In genomic region chr8:80057198-80058174, GRCm38 (mm10) we compare ENCODE assay signal across 8 mouse cellular contexts. TPM values are rescaled to one million over a fixed set of nuclear protein-coding genes. Genes with fewer than 3 reads are reported as not detected.
DNase-seq lines count a peak whose midpoint lies in the region; ATAC-seq lines count a peak whose summit lies in the region.

Gene Hhip, minus strand, starts transcription at chr8:80058006.

- peaks cover 41% of the 10 kb centered on the region for H3K27me3 ChIP-seq in heart, embryonic 10.5 days (ENCODE audit: insufficient read depth, poor library complexity, severe bottlenecking)
- peaks cover 25% of the 10 kb centered on the region for H3K27me3 ChIP-seq in liver, embryonic 16.5 days (ENCODE audit: control insufficient read depth, insufficient read depth, low read depth, low read length)
- H3K27me3 ChIP-seq in neural tube, embryonic 13.5 days: peaks cover 77% of the 10 kb centered on the region

- H3K9me3 ChIP-seq in heart, embryonic 10.5 days: no peaks in the 10 kb centered on the region
- H3K9me3 ChIP-seq in liver, embryonic 16.5 days (replicated peaks; ENCODE audit: control insufficient read depth, low read length): no peaks in the 10 kb centered on the region
- H3K9me3 ChIP-seq in neural tube, embryonic 13.5 days: no peaks in the 10 kb centered on the region

- no peaks in the 10 kb centered on the region for H3K36me3 ChIP-seq in heart, embryonic 10.5 days
- no peaks in the 10 kb centered on the region for H3K36me3 ChIP-seq in liver, embryonic 16.5 days (ENCODE audit: control insufficient read depth, insufficient read depth)
- H3K36me3 ChIP-seq in neural tube, embryonic 13.5 days: no peaks in the 10 kb centered on the region

- DNase-seq in heart, embryonic 10.5 days (ENCODE audit: low spot score): no peak
- DNase-seq in heart, postnatal 25 days (ENCODE audit: low spot score): no peak
- DNase-seq in adrenal gland, postnatal 36 days: peak; percentile 21 to 42
- DNase-seq in frontal cortex, postnatal 25 days (ENCODE audit: low spot score in 2 of 2): peak; percentile 9 to 27
- peak; percentile 34 to 48 for DNase-seq in layer of hippocampus, adult 18-20 months (ENCODE audit: low spot score in 2 of 2)
- DNase-seq in thymus, postnatal 36 days: peak; percentile 52 to 62

- peak within 1 kb of the TSS; percentile 60 for H3K4me2 ChIP-seq in liver, embryonic 16.5 days (ENCODE audit: low read depth, low read length)
- H3K4me2 ChIP-seq in neural tube, embryonic 13.5 days: peak within 1 kb of the TSS; percentile 83

- H3K9ac ChIP-seq in liver, embryonic 16.5 days (ENCODE audit: low read depth, low read length): no peak within 1 kb of the TSS; the same call in 1 of the 2 replicates
- H3K9ac ChIP-seq in neural tube, embryonic 13.5 days: peak within 1 kb of the TSS; percentile 66

- WGBS in heart, embryonic 10.5 days: under 1% methylated on average over 35 of the region's 56 CpGs
- WGBS in liver, embryonic 16.5 days (ENCODE audit: insufficient replicate concordance): under 1% methylated on average over 38 of the region's 56 CpGs
- WGBS in neural tube, embryonic 13.5 days: under 1% methylated on average over 41 of the region's 56 CpGs

- H3K4me3 ChIP-seq in heart, embryonic 10.5 days: peak within 1 kb of the TSS; percentile 70
- H3K4me3 ChIP-seq in liver, embryonic 16.5 days (ENCODE audit: low read depth, low read length): peak within 1 kb of the TSS; percentile 43
- H3K4me3 ChIP-seq in neural tube, embryonic 13.5 days: peak within 1 kb of the TSS; percentile 54

- peaks cover 12% of the 10 kb centered on the region for H3K4me1 ChIP-seq in heart, embryonic 10.5 days
- no peaks in the 10 kb centered on the region; the same call in 1 of the 2 replicates for H3K4me1 ChIP-seq in liver, embryonic 16.5 days (ENCODE audit: control insufficient read depth, low read depth, low read length)
- peaks cover 35% of the 10 kb centered on the region for H3K4me1 ChIP-seq in neural tube, embryonic 13.5 days (replicated peaks)

- H3K27ac ChIP-seq in heart, embryonic 10.5 days: peak within 1 kb of the TSS; percentile 53
- no peak within 1 kb of the TSS for H3K27ac ChIP-seq in liver, embryonic 16.5 days (ENCODE audit: low read length)
- no peak within 1 kb of the TSS for H3K27ac ChIP-seq in neural tube, embryonic 13.5 days (replicated peaks)

- no peak for ATAC-seq in liver, embryonic 16.5 days (ENCODE audit: low read depth)
- ATAC-seq in neural tube, embryonic 13.5 days (ENCODE audit: low read depth): peak; percentile 83

- intact Hi-C loops in heart, postnatal 25 days (cut with DNase I): no loop called here

RNA-seq across cellular contexts. Expression of gene Hhip, which starts in this region (rescaled TPM):
- 0.41 and 3.1 TPM in 2 replicates for polyA plus RNA-seq in heart, embryonic 10.5 days (2016; fragmentation: Nextera tagmentation; extraction: Ambion mirVana)
- total RNA-seq in heart, postnatal 25 days (2021): under 1 TPM; 0.03 to 0.08 TPM
- 1 to 10 TPM; 6.2 to 10.0 TPM for total RNA-seq in adrenal gland, postnatal 36 days (2021)
- total RNA-seq in layer of hippocampus, adult 18-20 months (2021): 1 to 10 TPM; 3.3 to 4.5 TPM
- polyA plus RNA-seq in liver, embryonic 16.5 days (2015; fragmentation: Nextera tagmentation; extraction: Ambion mirVana): 1.9 and 2.0 TPM in 2 replicates
- 2.5 and 4.3 TPM in 2 replicates for polyA plus RNA-seq in neural tube, embryonic 13.5 days (2015; fragmentation: Nextera tagmentation; extraction: Ambion mirVana)

Comparison
In these comparisons a context has a peak if more than half of its experiments do, and no peak if none do; other contexts are left out.
1. DNase-seq: peak in adrenal gland, postnatal 36 days (2 of 2), frontal cortex, postnatal 25 days (2 of 2), layer of hippocampus, adult 18-20 months (2 of 2) and thymus, postnatal 36 days (2 of 2); none in heart, embryonic 10.5 days (single experiment) and heart, postnatal 25 days (single experiment).
2. Peak in every context shown above with its lines, with median percentiles within 50 percentile points of each other: H3K4me3 ChIP-seq.